Mouse (Mus musculus) left cerebral cortex, postnatal 25 days (tissue): ENCODE measurements at regions not wholly inside any gene's neighbourhood (a gene's known extent, or its start where the extent isn't known, plus 50 kb on each side); places are given as distances from the start of the nearest gene placed in this dataset.

Experiments used
- DNase-seq, 2 experiments: peaks; one replicate each; pipeline ENCODE4 v3.0.0; 2022; ENCODE audit warnings: low spot score in 2 of 2, mixed read lengths in 1 of 2
- intact Hi-C: fragments of 180-260 bp; cut with DNase I; formaldehyde crosslinking; loops from one replicate; pipeline ENCODE4 v1.15.1; 2025

- no peak for DNase-seq
- intact Hi-C loops = no loop called here
Observed at GRCm38 (mm10) chr3:52929827-52930605, 87.0 kb downstream of the Cog6 start.

- intact Hi-C loops = no loop called here
- DNase-seq = no peak
Observed at GRCm38 (mm10) chr3:52927361-52927841, 89.6 kb downstream of the Cog6 start.

DNA sequence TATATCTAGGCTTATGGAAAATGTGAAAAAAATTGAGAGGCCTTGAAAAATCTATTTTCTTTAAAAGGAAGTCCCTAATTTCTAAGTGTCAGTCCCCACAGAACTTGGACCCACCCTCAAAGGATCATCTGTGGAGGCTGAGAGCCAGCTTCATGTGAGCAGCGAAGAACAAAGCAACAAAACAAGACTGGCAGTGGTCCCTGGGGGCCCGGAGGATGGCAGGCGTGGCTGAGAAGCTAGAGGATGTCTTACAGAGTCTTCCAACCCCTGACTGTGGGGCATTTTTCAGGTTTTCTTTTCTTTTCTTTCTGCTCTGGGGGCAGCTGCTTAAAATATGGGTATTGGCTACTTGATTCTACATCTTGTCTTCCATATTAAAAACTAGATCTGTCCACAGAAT, 90.5 kb downstream of the Cog6 start:
- intact Hi-C loops = no loop called here
- DNase-seq = no peak

GRCm38 (mm10) chr3:52925223-52925622, 91.8 kb downstream of the Cog6 start:
- intact Hi-C loops = no loop called here
- no peak for DNase-seq

DNA sequence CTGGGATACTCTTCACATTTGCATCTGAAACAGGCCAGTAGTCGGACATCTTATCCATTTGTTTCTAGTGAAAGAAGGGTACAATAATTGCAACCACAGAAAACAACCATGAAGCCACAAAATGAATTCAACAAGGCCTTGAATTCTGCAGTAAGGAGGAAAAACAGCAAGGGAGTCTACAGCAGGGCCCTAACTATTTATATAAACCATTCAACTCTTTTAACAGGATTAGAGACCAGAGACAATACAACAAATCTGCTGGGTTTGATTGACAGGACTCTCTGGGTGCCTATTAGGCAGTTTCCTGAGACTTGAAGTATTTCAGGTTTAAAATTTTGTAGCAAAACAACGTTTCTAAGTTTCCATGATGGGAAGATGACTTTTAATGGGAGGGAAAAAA, 92.4 kb downstream of the Cog6 start:
- intact Hi-C loops = no loop called here
- DNase-seq = no peak

- no peak for DNase-seq
- intact Hi-C loops = no loop called here
Observed at GRCm38 (mm10) chr3:52923824-52924559, 93.0 kb downstream of the Cog6 start.

DNA sequence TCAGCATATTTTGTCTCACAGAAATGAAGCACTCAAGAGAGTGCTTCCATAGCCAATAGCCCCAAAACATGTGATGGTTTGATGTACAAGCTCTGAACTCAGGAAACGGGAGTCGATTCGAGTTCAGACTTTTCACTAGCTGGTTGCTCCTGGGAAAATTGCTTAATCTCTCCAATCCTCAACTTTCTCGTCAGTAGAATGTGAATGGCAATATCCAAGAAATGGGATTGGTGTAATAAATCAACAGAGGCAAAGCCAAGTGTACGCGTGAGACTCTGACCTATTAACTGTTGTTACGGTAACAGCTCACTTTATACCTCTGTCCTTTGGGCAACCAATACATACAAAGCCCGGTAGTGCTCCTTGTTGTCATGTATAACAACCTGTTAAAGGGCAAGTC, 94.6 kb downstream of the Cog6 start:
- intact Hi-C loops = no loop called here
- DNase-seq = no peak

DNA sequence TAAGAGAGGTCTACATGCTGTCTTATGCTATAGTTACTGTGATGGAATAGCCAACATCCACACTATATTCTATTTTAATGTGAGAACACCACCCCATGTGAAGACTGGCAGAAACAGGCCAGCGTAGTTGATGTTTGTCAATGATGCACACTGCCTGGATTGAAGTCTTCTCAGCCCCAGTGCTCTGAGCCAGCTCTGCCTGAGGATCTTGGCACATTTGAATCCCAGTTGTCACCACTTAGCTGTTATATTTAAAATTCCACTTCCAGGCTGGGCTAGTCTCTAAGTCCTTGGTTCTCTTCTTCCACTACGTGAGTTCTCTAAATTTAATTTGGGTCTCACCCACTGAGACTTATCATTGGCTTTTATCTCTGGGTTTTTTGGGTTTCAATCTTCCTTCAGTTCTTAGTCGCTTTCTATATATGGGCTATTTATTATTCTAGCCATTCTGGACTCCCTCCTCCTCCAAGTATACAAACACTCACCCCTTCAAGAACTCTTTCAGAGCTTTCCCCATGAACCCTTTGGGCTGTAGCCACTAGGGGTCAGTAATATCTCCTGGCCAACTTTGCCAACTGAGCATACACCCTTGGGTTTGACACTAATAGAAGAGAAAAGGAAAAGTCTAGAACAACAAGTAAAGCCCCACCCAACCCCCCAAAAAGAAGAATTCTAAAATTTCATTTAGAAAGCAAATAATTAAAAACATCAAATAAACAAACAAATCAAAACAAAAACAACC, 110.0 kb downstream of the Cog6 start:
- intact Hi-C loops = no loop called here
- DNase-seq = peak in 1 of 2 experiments; percentile 25

GRCm38 (mm10) chr3:52904028-52904427, 113.0 kb downstream of the Cog6 start:
- intact Hi-C loops = no loop called here
- DNase-seq = no peak

DNA sequence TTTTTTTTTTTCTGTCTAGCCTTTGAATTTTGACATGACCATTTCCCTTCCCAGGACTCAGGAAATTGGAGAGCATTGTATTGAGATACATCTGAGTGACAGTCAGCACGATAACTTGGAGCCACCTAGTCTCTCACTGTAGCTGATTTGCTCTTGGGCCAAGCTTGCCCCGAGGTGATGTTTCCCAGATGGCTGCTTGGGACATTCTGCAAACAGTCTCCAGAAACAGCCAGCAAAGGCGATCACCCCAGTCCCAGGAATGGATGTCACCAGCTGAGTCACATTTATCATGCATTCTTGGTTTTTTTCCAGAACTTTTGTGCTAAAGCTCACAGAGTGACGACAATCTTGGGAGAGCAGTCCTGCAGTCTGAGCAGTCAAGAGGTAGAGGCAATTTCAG, 119.4 kb downstream of the Cog6 start:
- no peak for DNase-seq
- intact Hi-C loops = no loop called here

DNA sequence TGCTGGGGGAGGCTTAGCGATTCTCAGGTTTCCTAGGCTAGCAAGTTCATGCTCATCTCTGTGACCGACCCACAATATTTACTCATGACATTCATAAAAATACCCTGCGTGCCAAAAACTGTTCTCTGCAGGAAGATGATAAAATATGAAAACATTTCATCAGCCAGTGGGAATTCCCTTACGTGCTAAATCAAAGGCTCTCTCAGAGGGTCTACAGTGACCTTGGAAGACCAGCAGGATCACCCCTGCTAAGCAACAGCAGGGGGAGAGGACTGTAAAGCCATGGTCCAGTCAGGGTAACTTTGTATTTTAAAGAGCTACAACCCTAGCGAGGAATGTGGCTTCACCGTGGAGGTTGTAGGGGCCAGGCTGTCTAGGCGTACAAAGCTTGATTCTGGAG, 120.6 kb downstream of the Cog6 start:
- DNase-seq = no peak
- intact Hi-C loops = no loop called here

GRCm38 (mm10) chr3:52895751-52896150, 121.3 kb downstream of the Cog6 start:
- no peak for DNase-seq
- intact Hi-C loops = no loop called here

DNA sequence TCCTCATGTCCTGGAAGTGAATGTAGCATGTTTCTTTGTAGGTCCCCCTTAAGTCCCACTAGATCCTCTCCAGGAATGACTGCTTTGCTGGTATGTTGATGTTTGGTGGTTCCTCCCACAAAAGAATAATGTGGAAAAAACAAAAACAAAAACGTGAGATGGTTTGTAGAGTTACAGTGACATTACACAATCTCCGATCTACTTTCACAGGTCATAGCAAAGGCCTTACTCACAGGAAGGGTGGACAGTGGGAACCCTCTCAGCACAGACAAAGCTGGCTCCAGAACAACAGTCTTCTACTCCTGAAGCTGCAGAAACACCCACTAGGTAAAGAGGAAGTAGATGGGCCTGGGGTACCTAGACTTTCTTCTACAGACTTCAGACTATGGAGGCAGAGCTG, 122.2 kb downstream of the Cog6 start:
- DNase-seq = no peak
- intact Hi-C loops = no loop called here

- intact Hi-C loops = no loop called here
- no peak for DNase-seq
Observed at GRCm38 (mm10) chr3:52889156-52889715, 127.8 kb downstream of the Cog6 start.

- intact Hi-C loops = no loop called here
- no peak for DNase-seq
Observed at GRCm38 (mm10) chr3:52881981-52882380, 135.1 kb downstream of the Cog6 start.

DNA sequence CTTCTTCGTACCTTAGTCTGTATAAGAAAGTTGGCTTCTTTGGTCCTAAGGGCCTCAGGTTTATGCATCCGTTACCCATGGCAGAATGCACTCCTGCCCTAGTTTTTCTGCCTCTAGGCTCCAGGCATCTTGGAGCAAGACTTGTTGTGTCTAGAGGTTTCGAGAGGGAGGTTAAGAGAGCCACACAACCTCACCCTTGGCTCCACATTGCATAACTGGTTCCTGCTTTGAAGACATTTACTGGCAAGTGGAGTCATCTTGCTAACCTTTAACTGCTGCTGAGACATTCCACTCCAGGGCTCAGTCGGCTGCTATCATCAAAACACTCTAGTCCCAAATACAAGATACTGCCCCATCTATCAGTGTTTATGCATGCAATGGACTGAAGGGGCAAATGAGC, 135.9 kb downstream of the Cog6 start:
- no peak for DNase-seq
- intact Hi-C loops = no loop called here

- DNase-seq = no peak
- intact Hi-C loops = no loop called here
Observed at GRCm38 (mm10) chr3:52879700-52880099, 137.3 kb downstream of the Cog6 start.

GRCm38 (mm10) chr3:52878334-52878733, 138.7 kb downstream of the Cog6 start:
- intact Hi-C loops = no loop called here
- no peak for DNase-seq

DNA sequence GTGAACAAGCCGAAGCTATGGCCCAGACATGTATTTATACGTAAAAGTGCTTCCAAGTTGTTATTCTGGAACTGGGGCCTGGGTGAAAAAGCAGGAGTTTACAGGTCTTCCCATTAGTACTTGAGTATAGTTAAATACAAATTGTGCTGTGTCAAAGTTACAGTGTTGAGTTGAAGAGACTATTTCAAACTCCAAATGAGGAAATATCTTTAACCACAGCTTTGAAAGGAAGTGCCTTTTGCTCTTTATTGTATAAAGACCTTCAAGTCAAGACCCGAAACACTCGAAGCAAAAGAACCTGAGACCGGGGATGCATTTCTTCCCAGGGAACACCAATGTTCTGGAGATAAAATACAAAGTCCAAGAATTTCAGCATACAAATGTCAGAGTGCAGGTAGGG, 144.8 kb downstream of the Cog6 start:
- intact Hi-C loops = no loop called here
- DNase-seq = no peak

DNA sequence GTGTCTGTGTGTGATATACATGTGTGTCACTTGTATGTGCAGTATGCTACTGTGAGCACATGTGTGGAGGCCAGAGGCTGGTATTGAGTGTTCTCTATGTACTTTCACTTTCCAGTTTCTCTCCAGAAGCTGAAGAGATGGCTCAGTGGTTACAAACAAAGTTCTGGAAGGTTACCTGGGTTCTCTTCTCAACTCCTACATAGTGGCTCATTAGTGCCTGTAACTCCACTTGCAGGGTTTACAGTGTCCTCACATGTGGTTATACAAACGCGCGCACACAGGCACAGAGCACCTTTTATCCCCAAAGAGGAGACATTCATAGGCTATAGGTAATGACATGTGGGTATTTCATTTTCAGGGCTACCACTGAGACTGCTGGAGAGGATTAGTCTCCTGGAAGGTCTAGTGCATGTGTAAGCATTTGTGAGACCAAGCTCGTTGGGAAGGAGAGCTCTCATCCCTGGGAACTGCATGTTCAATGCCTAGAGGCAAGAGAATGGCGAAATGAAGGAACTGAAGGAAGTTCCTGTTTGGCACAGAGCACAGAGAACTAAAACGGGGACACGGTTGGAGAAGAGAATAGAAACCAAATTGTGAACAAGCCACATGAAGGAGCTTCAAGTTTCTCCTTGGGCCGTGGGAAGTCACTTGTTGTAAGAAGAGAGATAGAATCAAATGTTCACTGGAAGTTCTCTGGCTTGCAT, 153.7 kb downstream of the Cog6 start:
- intact Hi-C loops = no loop called here
- no peak for DNase-seq
